Mouse (Mus musculus): ENCODE data around the gene Aspscr1.

The Aspscr1 gene

DNA sequence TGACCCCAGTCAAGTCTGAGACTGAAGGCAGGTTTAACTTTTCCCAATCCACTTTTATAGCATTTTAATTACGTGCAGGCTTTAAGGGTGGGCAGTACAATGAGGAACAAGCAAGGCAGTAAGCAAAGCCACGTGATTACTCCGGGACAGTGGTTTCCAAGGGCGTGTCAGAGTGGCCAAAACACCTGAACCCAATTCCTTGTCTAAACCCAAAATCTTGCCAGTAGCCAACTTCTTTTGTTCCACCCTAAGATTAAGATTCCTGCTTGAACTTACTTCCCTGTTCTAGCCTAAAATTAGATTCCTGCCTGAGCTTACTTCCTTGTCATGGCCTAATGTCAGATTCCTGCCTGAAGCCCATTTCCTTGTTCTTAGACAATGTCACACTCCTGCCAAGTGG lies 75.2 kb downstream of the Aspscr1 start:
- CTCF ChIA-PET, result interaction anchor here in 2 of 4 experiments (0.8 to 2.8 kb wide), 5 partner anchors 19 to 365 kb away, joined by 3 to 30 read pairs (median 3); partner anchors contain the start of gene Rac3 (in 2 of the 2)
- POLR2A ChIA-PET, result interaction anchor here in 2 of 4 experiments (0.6 to 1.1 kb wide), 3 partner anchors 12 to 114 kb away, joined by 3 to 4 read pairs (median 4); partner anchors contain the start of genes Mafg (in 1 of the 2) and Rac3 (in 1 of the 2)

GRCm38 (mm10) chr11:120749430-120749829 lies 76.7 kb downstream of the Aspscr1 start:
- ChIA-PET POLR2A (interaction anchor here in 3 of 4 experiments (0.6 to 2.0 kb wide), 12 partner anchors 10 to 106 kb away, joined by 3 to 10 read pairs (median 3); partner anchors contain the start of genes Pycr1 (in 1 of the 3) and Rac3 (in 1 of the 3)), CTCF (interaction anchor here (0.5 to 2.9 kb wide), 43 partner anchors 10 to 358 kb away, joined by 3 to 37 read pairs (median 4); partner anchors contain the start of genes Rac3 (in 4 of the 4), Cbr2 (in 1 of the 4), Cenpx (in 1 of the 4) and Dcxr (in 1 of the 4))

GRCm38 (mm10) chr11:120751606-120752005 lies 78.8 kb downstream of the Aspscr1 start:
- ChIA-PET POLR2A (interaction anchor here in 3 of 4 experiments (0.6 to 1.7 kb wide), 5 partner anchors 8 to 328 kb away, joined by 3 to 11 read pairs (median 5); partner anchors contain the start of genes Pycr1 (in 1 of the 3) and Rac3 (in 1 of the 3)), CTCF (interaction anchor here in 3 of 4 experiments (1.6 to 2.9 kb wide), 5 partner anchors 24 to 31 kb away, joined by 3 to 37 read pairs (median 29); partner anchors contain the start of gene Rac3 (in 2 of the 3))

Measured in embryonic stem cell, embryonic (primary cell).